Mouse (Mus musculus): Measurements from ENCODE around the gene Ttll4.
A peak's percentile ranks its signal among the peaks of the same experiment; 100 is the strongest.

Gene Ttll4

DNA sequence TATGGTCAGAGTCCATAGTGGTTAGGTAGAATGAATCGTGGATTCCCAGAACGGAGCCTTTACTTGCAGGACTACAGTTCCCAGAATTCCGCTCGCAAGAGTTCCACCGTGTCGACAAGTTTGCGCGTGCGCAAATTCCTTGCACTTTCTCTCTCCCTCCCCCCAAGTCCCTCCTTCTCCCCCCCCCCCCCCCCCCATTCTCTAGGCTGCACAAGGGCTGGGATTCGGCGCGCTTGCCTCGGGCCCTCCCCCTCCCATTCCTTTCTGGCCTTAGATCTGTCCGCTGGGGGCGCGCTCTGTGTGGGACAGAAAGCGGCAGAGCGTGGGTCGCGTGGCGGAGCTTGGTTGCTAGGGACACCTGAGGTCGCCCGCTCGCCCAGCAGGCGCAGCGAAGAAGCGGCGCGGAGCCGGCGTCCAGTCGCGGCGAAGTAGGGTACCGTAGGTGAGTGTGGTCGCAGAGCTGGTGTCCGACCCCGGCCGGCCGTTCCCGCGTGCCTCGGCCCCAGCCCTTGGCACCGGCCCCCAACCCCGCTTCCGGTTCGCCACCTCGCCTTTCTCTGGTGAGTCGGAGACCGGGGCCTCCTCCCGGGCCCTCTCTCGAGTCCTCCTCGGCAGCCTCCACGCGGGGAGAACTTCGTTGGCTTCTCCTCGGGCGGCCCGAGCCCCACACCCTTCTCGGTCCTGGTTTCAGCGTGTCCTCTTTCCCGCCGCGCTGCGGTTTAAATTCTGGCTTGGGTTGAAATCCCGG is at the start of gene Ttll4:
Gene Ttll4, plus strand, starts transcription at position 298 of the 748 bp plus-strand sequence.
- peak; percentile 97 for DNase-seq (ENCODE audit: low read depth, low spot score)

GRCm38 (mm10) chr1:74624183-74624582 is 37.4 kb upstream of the Ttll4 start:
- no peak for DNase-seq (ENCODE audit: low read depth, low spot score)

DNA sequence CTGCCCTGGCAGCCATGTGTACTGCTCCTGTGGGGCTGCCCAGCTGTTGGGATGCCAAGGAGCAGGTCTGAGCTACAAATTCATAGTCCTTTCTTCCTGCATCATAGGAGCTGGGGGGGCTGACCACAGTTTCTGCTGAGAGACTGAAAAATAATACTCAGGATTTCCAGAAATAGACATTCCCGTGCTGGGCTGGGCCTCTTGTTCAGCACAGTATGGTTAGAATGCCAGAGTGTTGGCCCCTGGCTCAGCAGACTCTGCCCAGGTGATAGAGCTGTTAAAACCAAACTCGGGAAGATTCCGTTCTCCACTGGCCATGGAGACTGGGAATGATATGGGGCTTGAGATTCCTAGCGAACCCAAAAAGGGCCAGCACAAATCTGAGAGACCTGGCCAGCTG is 35.5 kb upstream of the Ttll4 start:
- DNase-seq (ENCODE audit: low read depth, low spot score): no peak

DNA sequence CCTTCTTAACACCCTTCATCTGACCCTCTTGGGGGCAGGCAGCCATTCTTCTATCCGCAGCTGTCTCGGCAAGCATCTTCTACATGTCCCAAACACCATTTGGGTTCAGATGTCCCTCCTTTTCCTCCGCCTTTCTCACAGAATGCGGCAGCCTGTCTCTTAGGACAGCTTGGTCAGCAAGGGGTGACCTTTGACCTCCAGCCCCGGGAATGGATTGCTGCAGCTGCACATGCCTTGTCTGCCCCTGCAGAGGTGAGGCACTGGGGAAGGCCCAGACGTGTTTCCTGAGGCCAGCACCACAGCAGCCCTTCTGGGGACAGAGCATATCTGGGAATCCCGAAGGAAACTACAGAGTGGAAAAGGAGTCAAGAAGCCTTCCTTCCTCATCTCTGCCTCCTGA is 33.5 kb upstream of the Ttll4 start:
- no peak for DNase-seq (ENCODE audit: low read depth, low spot score)

DNA sequence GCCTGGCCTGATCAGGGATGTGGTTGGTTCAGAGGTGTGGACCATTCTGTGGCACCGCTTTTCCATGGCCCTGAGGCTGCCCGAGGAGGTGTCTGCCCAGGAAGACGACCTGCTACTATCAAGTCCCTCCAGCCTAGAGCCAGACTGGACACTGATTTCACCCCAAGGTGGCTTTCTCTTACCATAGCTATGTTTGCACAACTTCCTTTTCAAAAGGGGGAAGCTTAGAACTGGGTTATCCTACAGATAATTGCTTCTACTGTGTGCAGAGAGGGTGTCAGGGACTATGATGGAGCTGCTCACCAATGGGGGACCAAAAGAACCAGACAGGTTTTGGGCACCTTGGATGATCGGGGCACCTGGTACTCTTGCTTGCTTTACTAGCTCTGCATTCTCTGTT is 28.8 kb upstream of the Ttll4 start:
- no peak for DNase-seq (ENCODE audit: low read depth, low spot score)

- no peak for DNase-seq (ENCODE audit: low read depth, low spot score)
These were observed 18.0 kb upstream of the Ttll4 start for GRCm38 (mm10) chr1:74643524-74643923.

- DNase-seq (ENCODE audit: low read depth, low spot score): peak; percentile 19
These were observed 17.6 kb upstream of the Ttll4 start for GRCm38 (mm10) chr1:74643926-74644325.

GRCm38 (mm10) chr1:74662253-74662865 is 814 bp downstream of the Ttll4 start:
- peak; percentile 37 for DNase-seq (ENCODE audit: low read depth, low spot score)

DNA sequence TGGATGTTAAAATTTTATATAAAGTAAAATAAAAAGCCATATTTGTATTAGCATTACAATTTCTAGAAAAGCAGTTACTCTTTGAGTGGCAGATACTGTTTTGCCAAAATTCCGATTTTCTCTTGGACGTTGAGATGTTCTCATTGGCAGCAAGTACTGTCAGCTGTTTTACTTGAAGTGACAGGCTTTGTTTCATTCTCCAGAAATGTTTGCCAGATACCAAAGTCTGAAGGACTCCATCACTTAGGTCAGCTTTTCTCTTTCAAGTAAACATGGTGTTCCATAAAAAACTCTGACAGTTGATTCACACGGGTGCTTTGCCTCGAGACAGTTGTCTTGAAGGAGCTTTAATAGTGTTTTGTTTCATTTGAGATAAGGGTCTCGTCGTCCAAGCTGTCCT is 3.6 kb downstream of the Ttll4 start:
- no peak for DNase-seq (ENCODE audit: low read depth, low spot score)

DNA sequence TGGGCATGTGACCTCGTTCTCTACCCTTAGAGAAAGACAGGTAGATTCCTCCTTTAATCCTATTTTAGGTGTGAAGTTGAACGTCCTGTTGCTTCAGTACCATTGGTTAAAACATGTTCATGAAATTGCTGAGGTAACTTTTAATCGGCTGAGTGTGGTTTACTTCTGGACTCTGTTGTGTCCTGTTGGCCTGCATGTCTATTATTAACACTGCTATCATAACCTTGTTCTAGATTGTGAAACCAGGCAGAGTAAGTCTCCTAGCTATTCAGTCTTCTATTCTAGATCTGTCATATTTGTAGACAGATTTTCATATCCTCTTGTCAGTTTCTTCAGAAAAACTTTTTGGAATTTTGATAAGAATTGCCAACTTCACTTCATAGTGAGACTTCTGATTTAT is 6.8 kb downstream of the Ttll4 start:
- DNase-seq (ENCODE audit: low read depth, low spot score): no peak

DNA sequence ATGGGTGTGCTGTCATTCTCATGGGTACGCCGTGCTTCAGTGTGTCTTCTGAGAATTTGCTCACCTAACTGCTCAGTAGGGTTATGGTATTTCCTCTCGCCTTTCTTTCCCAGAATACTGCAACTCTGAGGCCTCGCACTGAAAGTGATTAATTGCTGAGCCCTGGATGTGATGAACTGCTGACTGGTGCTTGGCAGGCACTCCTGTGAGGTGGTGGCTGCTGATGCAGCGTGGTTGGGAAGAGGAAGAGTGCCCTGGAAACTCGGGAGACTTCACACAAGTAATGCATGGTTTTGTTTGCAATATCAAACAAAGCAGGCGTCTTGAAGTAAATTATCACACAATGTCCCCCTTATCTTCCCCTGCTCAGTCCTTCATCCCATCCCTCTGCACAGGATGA is 11.2 kb downstream of the Ttll4 start:
- peak; percentile 53 for DNase-seq (ENCODE audit: low read depth, low spot score)

- no peak for DNase-seq (ENCODE audit: low read depth, low spot score)
These were observed 15.3 kb downstream of the Ttll4 start for GRCm38 (mm10) chr1:74676863-74677262.

DNA sequence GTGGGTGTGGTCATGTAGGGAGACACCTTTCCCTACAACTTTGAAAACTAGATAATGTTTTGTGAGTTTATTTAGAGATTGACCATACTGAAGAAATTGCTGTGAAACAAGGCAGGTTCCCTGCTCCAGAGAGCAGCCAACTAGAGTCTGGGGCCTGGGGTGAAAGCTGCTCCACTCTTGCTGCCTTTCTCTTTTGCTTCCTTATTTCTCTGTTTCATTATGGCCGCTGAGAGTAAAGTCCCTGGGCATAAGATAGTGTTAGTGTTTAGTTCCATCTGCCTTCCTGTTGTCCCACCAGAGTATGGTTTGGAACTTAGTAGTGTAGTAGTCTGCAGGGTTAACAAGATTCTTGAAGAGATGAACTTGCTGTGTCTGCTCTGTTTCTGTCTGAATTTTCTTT is 16.3 kb downstream of the Ttll4 start:
- DNase-seq (ENCODE audit: low read depth, low spot score): no peak

DNA sequence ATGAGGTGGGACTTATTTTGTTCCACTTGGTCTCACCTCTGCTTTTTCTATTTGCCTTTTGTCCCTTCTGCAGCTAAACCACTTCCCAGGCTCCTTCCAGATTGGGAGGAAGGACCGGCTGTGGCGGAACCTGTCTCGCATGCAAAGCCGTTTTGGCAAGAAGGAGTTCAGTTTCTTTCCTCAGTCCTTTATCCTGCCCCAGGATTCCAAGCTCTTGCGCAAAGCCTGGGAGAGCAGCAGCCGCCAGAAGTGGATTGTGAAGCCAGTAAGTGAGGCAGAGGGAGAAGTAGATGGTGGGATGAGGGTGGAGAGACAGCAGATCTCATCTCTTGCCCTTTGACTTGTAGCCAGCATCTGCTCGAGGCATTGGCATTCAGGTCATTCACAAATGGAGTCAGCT is 25.6 kb downstream of the Ttll4 start:
- no peak for DNase-seq (ENCODE audit: low read depth, low spot score)

DNA sequence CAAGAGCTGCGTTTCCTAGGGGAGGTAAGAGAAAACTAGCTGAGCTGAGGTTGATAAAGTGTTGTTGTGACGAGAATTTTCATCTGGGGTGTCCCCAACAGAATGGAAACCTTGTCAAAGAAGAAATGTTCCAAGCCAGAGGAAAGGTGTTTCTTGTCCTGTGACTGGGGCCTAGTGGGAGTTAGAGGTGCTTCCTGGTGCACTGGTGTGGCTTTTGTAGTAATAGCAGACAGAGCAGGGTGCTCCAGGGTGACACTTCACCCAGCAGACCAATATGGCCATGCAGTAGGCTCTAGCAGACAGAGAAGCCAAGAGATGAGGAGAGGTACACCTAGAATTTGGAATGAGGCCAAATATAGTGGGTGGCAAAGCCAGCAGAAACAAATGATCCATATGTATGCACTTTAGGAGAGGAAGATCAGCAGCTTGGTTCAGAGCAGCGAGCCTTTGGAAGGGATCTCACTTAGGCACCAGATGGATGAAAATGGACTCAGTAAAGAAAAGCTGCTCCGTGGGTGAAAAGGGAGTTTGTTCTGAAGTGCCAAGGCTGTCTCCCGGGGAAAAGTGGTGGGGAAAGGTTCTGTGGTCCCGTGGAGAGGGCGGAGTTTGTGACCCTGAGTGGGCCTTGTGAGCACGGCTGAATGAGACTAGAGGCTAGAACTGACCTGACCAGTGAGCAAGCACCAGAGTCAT is 32.5 kb downstream of the Ttll4 start:
- DNase-seq (ENCODE audit: low read depth, low spot score): no peak

DNA sequence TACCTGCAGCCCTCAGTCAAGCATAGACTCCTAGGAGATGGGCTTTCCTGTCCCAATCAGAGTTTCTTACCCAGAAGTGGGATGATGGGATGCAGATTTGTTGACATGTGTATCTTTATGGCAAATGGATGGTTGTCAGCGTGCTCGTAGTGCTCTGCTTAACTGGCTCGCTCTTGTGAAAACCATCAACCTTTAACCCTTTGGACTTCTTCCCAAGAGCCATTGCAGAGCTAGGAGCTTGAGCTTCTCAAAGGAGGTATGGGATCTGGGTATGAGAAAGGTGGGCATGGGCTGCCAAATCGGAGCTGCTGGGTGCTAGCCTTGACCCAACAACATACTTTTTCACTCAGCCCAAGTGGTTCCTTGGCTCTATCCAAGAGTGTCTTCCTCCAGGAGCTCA is 34.3 kb downstream of the Ttll4 start:
- DNase-seq (ENCODE audit: low read depth, low spot score): no peak

DNA sequence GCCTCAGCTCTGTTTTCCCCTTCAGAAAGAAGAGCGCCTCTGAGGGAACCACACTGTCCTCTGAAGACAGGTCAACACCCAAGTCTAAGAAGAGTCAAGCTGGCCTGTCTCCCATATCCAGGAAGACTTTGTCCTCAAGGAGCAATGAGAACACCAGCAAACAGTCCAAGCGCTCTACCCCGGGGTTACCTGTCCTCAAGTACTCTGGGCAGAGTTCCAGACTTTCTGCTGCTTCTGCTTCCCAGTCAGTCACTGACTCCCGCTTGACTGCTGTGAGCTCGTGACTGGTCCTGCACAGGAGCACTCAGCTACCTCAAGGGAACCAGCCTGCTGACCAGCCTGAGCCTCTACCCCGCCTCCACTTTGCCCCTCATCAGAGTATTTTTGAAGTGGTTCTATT is 35.9 kb downstream of the Ttll4 start:
- DNase-seq (ENCODE audit: low read depth, low spot score): no peak

DNA sequence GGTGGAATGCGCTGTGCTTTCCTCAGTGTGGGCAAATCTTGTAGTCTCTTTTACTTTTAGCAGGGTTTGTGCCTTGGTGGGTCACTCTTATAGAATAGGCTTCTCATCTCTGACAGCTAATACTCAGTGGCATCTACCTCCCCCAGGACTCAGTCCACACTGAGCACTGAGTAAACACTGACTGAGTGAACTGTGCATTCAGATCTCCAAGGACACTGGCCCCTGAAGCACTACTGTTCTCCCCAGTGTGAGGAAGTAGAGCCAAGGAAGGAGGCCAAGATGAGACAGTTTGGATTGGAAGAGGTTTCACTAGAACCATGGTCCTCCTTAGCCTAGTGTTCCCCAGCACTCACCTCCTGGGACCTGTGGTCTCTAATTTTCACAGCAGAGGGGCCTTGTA is 36.8 kb downstream of the Ttll4 start:
- DNase-seq (ENCODE audit: low read depth, low spot score): no peak

DNA sequence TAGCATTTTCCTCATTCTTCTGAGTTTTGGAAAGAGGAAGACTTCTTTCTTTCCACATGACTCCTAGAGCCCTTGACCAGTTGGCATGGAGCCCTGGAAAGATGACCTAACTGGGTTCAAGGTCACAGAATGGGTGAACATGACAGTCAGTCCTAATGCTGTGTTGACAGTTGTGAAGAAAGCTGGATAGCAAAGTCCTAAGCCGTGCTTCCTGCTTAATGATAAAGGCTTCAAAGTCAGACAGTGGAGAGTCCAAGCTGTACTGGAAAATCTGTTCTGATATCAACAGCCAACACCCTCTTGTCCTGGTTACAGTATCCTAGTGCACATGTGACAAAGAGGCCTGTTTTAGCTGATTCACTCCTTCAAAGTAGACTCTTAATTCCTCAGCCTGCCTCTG is 37.2 kb downstream of the Ttll4 start:
- no peak for DNase-seq (ENCODE audit: low read depth, low spot score)

DNA sequence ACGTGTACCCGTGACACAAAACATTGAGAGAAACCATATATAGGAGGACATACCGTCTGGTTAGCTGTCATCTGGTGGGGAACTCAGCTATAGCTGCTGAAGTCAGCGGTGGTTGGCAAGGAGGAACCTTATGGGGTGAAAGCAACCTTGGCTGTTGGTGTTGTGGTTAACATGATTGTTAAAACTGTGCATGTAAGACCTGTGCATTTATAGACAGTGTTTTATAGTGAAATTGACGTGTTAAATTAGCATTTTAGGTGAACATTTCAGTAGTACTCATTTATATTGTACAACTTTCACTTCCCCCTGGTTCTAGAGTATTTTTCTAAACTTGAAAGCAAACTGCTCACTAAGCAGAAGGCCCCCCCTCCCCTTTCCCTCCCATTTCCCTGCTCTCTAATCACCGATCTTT is 40.6 kb downstream of the Ttll4 start:
- DNase-seq (ENCODE audit: low read depth, low spot score): no peak

DNA sequence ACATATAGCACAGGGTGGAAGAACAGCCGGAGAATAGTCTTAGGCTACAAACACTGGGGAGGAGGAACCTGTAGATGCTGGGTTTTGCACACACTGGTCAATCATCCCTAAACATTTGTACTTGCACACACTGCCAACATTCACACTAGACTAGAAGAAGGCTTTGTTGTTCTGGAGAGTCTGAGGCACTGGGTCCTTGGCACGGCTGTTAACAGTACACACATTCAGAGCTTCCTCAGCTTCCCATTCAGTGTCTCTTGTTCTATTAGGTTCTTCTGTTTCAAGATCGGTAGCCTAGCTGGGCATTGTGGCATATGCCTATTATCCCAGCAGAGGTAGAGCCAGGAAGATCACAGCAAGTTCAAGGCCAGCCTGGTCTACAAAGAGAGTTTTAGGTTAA is 42.6 kb downstream of the Ttll4 start:
- DNase-seq (ENCODE audit: low read depth, low spot score): no peak

- DNase-seq (ENCODE audit: low read depth, low spot score): no peak
These were observed 43.5 kb downstream of the Ttll4 start for GRCm38 (mm10) chr1:74705016-74705415.

DNA sequence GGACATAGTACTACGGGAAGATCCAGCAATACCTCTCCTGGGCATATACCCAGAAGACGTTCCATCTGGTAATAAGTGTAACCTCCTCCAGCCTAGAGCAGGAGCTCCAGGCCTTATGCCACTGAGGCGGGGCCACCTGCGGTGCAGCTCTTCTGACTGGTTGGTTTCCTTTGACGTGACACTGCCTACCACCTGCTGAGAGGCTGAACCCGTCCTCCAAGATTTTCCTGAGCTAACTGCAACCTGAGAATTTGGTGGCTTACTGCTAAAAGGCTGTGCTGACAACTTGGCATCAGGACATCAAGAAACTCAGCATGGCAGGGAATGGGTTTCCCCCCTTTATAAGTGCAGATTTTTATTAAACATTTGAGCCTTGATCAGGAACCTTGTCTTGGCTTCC is 48.0 kb downstream of the Ttll4 start:
- no peak for DNase-seq (ENCODE audit: low read depth, low spot score)
